Mouse (Mus musculus): ENCODE measurements around the gene Bpi. TPM values are rescaled to one million over a fixed set of nuclear protein-coding genes. Genes with fewer than 3 reads are reported as not detected.

Bpi gene
- polyA plus RNA-seq, 1 experiment from 2014 or later: not detected

- Histone ChIP-seq H3K36me3 (no peaks in the 10 kb centered on the region), H3K27ac (replicated peaks) (peak within 1 kb of the TSS; percentile 42), H3K4me2 (replicated peaks) (peak within 1 kb of the TSS; percentile 94), H3K9me3 (no peaks in the 10 kb centered on the region), H3K9ac (replicated peaks) (peak within 1 kb of the TSS; percentile 61), H3K4me3 (peak within 1 kb of the TSS; percentile 50), H3K4me1 (peaks cover 17% of the 10 kb centered on the region), H3K27me3 (no peaks in the 10 kb centered on the region)
- ATAC-seq (replicated peaks): peak; percentile 85
- under 1% methylated on average over 39 of the region's 55 CpGs for WGBS
Observed at GRCm38 (mm10) chr2:158228670-158229502, 29.0 kb upstream of the Bpi start, which contains the start of gene D630003M21Rik. Gene D630003M21Rik, minus strand, starts transcription at chr2:158229222.

GRCm38 (mm10) chr2:158229503-158229892 lies 28.4 kb upstream of the Bpi start:
- H3K27me3 ChIP-seq: no peaks in the 10 kb centered on the region
- H3K27ac ChIP-seq (replicated peaks): peak overlapping the region; percentile 42
- peak overlapping the region; percentile 94 for H3K4me2 ChIP-seq (replicated peaks)
- ATAC-seq (replicated peaks): peak; percentile 23
- H3K4me3 ChIP-seq: peak overlapping the region; percentile 50
- 26% methylated on average over 7 of the region's 7 CpGs for WGBS
- H3K4me1 ChIP-seq: peaks cover 17% of the 10 kb centered on the region
- H3K36me3 ChIP-seq: no peaks in the 10 kb centered on the region
- peak overlapping the region; percentile 61 for H3K9ac ChIP-seq (replicated peaks)
- H3K9me3 ChIP-seq: no peaks in the 10 kb centered on the region

GRCm38 (mm10) chr2:158230617-158231016 lies 27.3 kb upstream of the Bpi start:
- H3K9ac ChIP-seq (replicated peaks): no peak overlapping the region
- no peak overlapping the region for H3K4me3 ChIP-seq
- no peak overlapping the region for H3K4me2 ChIP-seq (replicated peaks)
- no peak for ATAC-seq (replicated peaks)
- 37% methylated on average over 6 of the region's 6 CpGs for WGBS
- no peak overlapping the region; the same call in 1 of the 2 replicates for H3K27ac ChIP-seq (replicated peaks)
- no peaks in the 10 kb centered on the region for H3K27me3 ChIP-seq
- peaks cover 17% of the 10 kb centered on the region for H3K4me1 ChIP-seq
- no peaks in the 10 kb centered on the region for H3K9me3 ChIP-seq
- H3K36me3 ChIP-seq: no peaks in the 10 kb centered on the region

- H3K4me3 ChIP-seq: no peak overlapping the region
- ATAC-seq (replicated peaks): no peak
- H3K27me3 ChIP-seq: no peaks in the 10 kb centered on the region
- H3K9me3 ChIP-seq: no peaks in the 10 kb centered on the region
- no peak overlapping the region for H3K9ac ChIP-seq (replicated peaks)
- no peak overlapping the region for H3K4me2 ChIP-seq (replicated peaks)
- no peak overlapping the region; the same call in 1 of the 2 replicates for H3K27ac ChIP-seq (replicated peaks)
- no peaks in the 10 kb centered on the region for H3K36me3 ChIP-seq
- peaks cover 17% of the 10 kb centered on the region for H3K4me1 ChIP-seq
- 33% methylated on average over 5 of the region's 5 CpGs for WGBS
Observed at GRCm38 (mm10) chr2:158231071-158231470, 26.8 kb upstream of the Bpi start.

- Histone ChIP-seq H3K36me3 (no peaks in the 10 kb centered on the region), H3K9ac (replicated peaks) (no peak overlapping the region), H3K4me2 (replicated peaks) (no peak overlapping the region), H3K4me3 (no peak overlapping the region), H3K4me1 (peaks cover 17% of the 10 kb centered on the region), H3K27me3 (no peaks in the 10 kb centered on the region), H3K9me3 (no peaks in the 10 kb centered on the region), H3K27ac (replicated peaks) (no peak overlapping the region)
- no peak for ATAC-seq (replicated peaks)
- 68% methylated on average over 3 of the region's 3 CpGs for WGBS
Observed at GRCm38 (mm10) chr2:158232414-158232813, 25.5 kb upstream of the Bpi start.

- ATAC-seq (replicated peaks): no peak
- Histone ChIP-seq H3K4me3 (no peak overlapping the region), H3K9ac (replicated peaks) (no peak overlapping the region), H3K9me3 (no peaks in the 10 kb centered on the region), H3K27ac (replicated peaks) (no peak overlapping the region), H3K27me3 (no peaks in the 10 kb centered on the region), H3K4me1 (peaks cover 17% of the 10 kb centered on the region), H3K36me3 (no peaks in the 10 kb centered on the region), H3K4me2 (replicated peaks) (no peak overlapping the region)
- 84% methylated on average over 3 of the region's 3 CpGs for WGBS
Observed at GRCm38 (mm10) chr2:158233106-158233505, 24.8 kb upstream of the Bpi start.

GRCm38 (mm10) chr2:158236698-158237097 lies 21.2 kb upstream of the Bpi start:
- H3K4me3 ChIP-seq: no peak overlapping the region
- H3K4me2 ChIP-seq (replicated peaks): no peak overlapping the region
- H3K4me1 ChIP-seq: peaks cover 1% of the 10 kb centered on the region
- no peak overlapping the region for H3K27ac ChIP-seq (replicated peaks)
- no peaks in the 10 kb centered on the region for H3K9me3 ChIP-seq
- ATAC-seq (replicated peaks): no peak
- H3K27me3 ChIP-seq: no peaks in the 10 kb centered on the region
- H3K36me3 ChIP-seq: no peaks in the 10 kb centered on the region
- H3K9ac ChIP-seq (replicated peaks): no peak overlapping the region

- peaks cover 11% of the 10 kb centered on the region for H3K4me1 ChIP-seq
- H3K9ac ChIP-seq (replicated peaks): no peak overlapping the region
- 90% methylated on average over 5 of the region's 5 CpGs for WGBS
Observed at GRCm38 (mm10) chr2:158238101-158238500, 19.8 kb upstream of the Bpi start.

GRCm38 (mm10) chr2:158241126-158241738 lies 16.7 kb upstream of the Bpi start:
- WGBS: 51% methylated on average over 5 of the region's 5 CpGs
- no peaks in the 10 kb centered on the region for H3K27me3 ChIP-seq
- H3K9me3 ChIP-seq: no peaks in the 10 kb centered on the region
- no peaks in the 10 kb centered on the region for H3K36me3 ChIP-seq
- no peak overlapping the region for H3K4me3 ChIP-seq
- no peak overlapping the region for H3K9ac ChIP-seq (replicated peaks)
- ATAC-seq (replicated peaks): no peak
- H3K27ac ChIP-seq (replicated peaks): no peak overlapping the region
- H3K4me2 ChIP-seq (replicated peaks): no peak overlapping the region
- peaks cover 11% of the 10 kb centered on the region for H3K4me1 ChIP-seq

More at GRCm38 (mm10) chr2:158238101-158238500, 19.8 kb upstream of the Bpi start:
- Histone ChIP-seq H3K4me2 (replicated peaks) (no peak overlapping the region), H3K36me3 (no peaks in the 10 kb centered on the region), H3K9me3 (no peaks in the 10 kb centered on the region), H3K4me3 (no peak overlapping the region), H3K27me3 (no peaks in the 10 kb centered on the region), H3K27ac (replicated peaks) (no peak overlapping the region)
- ATAC-seq (replicated peaks): no peak

- peak; percentile 43; the same call in 1 of the 2 replicates for ATAC-seq (replicated peaks)
- 80% methylated on average over 18 of the region's 18 CpGs for WGBS
Observed at GRCm38 (mm10) chr2:158242170-158242896, 15.6 kb upstream of the Bpi start.

GRCm38 (mm10) chr2:158243129-158243870 lies 14.6 kb upstream of the Bpi start:
- Histone ChIP-seq H3K27ac (replicated peaks) (no peak overlapping the region), H3K4me2 (replicated peaks) (no peak overlapping the region), H3K4me3 (no peak overlapping the region), H3K9ac (replicated peaks) (no peak overlapping the region), H3K4me1 (peaks cover 11% of the 10 kb centered on the region), H3K27me3 (no peaks in the 10 kb centered on the region), H3K9me3 (no peaks in the 10 kb centered on the region), H3K36me3 (no peaks in the 10 kb centered on the region)
- 82% methylated on average over 18 of the region's 18 CpGs for WGBS
- no peak for ATAC-seq (replicated peaks)

More at GRCm38 (mm10) chr2:158242170-158242896, 15.6 kb upstream of the Bpi start:
- Histone ChIP-seq H3K9me3 (no peaks in the 10 kb centered on the region), H3K27ac (replicated peaks) (no peak overlapping the region), H3K4me1 (peaks cover 11% of the 10 kb centered on the region), H3K9ac (replicated peaks) (no peak overlapping the region), H3K4me2 (replicated peaks) (no peak overlapping the region), H3K36me3 (no peaks in the 10 kb centered on the region), H3K27me3 (no peaks in the 10 kb centered on the region), H3K4me3 (no peak overlapping the region)

All from forebrain, embryonic 15.5 days (tissue).